Mouse (Mus musculus) urinary bladder, adult 2 months (tissue): ENCODE results near the gene Nme2. TPM values are rescaled to one million over a fixed set of nuclear protein-coding genes. Genes with fewer than 3 reads are reported as not detected.

Experiments
- DNase-seq: peaks from one replicate; pipeline ENCODE4 v3.0.0; 2022; ENCODE audit warnings: low spot score
- polyA plus RNA-seq: library from polyadenylated mRNA; depleted of rRNA; stranded (reverse); fragments of >200 nt; gene quantifications from 2 replicates; pipeline ENCODE4 v1.2.3, GENCODE M21; 2012; rRNA removed

Gene Nme2
- polyA plus RNA-seq = 209 and 211 TPM in 2 replicates

GRCm38 (mm10) chr11:93956159-93956558 is at the start of gene Nme2:
TSS of gene Nme2 (minus strand) at chr11:93956259.
- no peak for DNase-seq

- DNase-seq = no peak
These were observed 47.3 kb upstream of the Nme2 start for GRCm38 (mm10) chr11:94003346-94003745.

GRCm38 (mm10) chr11:93999276-93999675 is 43.2 kb upstream of the Nme2 start:
- no peak for DNase-seq

DNA sequence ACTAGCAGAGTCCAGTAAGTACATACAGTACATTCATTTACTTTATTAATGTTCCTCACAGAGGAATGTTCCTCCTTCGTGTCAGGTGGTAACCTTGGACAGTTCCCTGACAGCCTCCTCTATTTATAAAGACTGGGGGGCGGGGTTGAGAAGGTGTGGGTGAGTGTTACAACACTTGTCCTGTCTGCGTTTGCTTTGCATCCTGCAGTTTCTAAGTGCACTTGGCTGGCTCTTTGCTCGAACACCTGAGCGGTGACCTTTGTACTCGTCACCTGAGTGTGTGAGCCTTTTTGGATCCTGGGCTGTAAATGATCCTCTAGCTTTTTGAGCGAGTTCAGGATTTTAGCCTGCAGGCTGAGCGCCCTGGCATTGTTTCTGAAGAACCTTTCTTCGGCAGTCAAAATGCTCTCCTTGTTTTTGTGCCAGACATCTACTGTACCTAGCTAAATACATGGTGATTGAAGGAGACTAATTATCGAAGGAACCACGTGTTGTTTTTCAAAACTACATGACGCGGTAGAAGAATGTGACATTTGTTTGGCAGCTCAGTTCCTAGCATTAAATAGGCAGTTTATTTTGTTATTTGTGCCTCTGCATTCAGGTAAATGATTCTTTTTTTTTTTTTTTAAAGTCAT is 41.2 kb upstream of the Nme2 start:
- DNase-seq = no peak

GRCm38 (mm10) chr11:93996306-93997140 is 40.5 kb upstream of the Nme2 start:
- no peak for DNase-seq

DNA sequence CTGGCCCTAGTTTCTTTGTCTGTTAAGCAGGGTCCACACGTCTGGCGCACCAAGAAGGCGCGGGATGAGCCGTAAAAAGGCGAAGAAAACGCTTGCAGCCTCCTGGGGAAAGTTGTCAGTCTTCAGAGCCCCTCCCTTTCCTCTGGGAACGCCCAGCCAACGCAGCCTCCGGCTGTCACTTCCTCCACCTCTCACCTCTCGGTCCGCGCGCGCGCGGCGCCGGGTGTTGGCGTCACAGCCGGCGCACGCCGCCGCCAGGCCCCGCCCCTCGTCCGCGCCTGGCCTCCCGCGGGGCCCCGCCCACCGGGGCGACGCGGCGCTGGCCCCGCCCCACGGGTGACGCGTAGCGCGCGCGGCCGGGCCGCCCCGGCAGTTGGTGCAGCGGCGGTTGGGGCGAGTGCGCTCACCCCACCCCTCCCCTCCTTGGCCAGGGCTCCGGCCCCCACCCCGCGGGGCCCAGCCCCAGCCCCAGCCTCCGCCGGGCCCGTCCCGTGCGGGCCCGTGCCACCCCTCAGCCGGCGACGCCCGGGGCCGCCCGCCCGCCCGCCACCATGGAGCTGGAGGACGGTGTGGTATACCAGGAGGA is 39.8 kb upstream of the Nme2 start, which contains the start of gene Spag9:
TSS of gene Spag9 (plus strand) at position 372 of the 586 bp plus-strand sequence.
- DNase-seq = peak; percentile 87

- peak; percentile 60 for DNase-seq
These were observed 39.2 kb upstream of the Nme2 start for GRCm38 (mm10) chr11:93995111-93995719.

- DNase-seq = no peak
These were observed 38.5 kb upstream of the Nme2 start for GRCm38 (mm10) chr11:93994531-93994930.

DNA sequence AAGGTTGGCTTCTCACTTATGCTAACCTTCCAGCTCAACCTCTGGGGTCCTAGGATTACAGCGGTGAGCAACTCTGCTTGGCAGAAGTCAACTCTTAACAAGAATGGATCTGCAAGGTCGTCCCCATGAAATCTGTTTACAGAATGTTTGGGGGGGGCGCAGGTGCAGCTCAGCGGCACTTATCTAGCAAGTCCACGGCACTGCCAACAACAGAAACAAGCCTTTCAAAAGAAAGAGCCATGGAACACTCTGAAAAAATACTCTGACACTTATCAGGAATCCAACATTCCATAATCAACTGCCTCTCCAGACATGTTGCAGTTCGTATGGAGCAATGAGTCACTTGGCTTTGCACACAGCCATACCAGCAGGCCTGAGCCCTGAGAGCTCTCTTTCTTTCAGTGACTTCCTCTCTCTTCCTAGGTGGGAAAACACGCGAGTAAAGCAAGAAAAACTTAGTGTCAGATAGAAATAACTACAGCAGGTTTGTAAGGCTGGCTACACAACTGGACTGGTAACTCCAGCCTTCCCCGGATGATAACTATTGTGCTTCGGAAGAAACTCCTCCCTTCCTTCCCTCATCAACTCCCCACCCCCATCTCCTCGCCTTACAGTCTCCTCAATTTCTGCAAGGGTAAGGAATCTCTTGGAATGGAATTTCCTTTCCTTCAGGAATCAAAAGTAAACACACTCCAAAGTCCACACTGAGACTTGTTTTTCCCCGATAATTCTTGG is 32.4 kb upstream of the Nme2 start:
- no peak for DNase-seq

GRCm38 (mm10) chr11:93987625-93988327 is 31.7 kb upstream of the Nme2 start:
- DNase-seq = no peak

DNA sequence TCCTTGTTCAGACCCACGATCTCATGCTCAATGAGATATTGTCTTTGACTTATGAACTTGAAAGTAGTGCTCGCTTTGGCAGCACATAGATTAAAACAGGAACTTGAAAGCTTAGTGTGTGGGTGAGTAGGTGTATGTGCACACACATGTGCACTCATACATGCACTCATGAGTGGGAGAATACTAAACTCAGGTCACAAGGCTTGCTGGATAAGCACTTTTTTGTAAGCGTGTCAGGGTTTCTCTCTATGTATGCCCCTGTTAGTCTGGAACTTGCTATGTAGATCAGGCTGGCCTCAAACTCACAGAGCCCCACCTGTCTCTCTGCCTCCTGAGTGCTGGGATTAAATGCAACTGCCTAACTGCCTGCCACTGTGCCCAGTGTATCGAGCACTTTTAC is 31.0 kb upstream of the Nme2 start:
- DNase-seq = no peak

DNA sequence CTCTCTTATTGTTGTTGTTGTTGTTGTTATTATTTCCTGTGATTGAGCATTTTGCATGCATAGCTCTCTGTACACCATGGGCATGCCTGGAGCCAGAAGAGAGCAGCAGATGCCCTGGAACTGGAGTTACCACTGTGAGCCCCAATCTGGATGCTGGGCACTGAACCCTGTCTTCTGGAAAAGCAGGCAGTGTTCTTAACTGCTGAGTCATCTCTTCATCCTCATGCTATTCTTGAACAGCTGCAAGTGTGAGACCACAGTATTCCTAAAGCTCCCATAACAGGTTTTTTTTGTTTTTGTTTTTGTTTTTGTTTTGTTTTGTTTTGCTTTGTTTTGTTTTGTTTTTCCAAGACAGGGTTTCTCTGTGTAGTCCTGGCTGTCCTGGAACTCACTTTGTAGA is 30.2 kb upstream of the Nme2 start:
- DNase-seq = no peak

GRCm38 (mm10) chr11:93985265-93985664 is 29.2 kb upstream of the Nme2 start:
- DNase-seq = no peak

GRCm38 (mm10) chr11:93984619-93985018 is 28.6 kb upstream of the Nme2 start:
- DNase-seq = no peak

- DNase-seq = no peak
These were observed 23.5 kb upstream of the Nme2 start for GRCm38 (mm10) chr11:93979502-93980049.

- DNase-seq = no peak
These were observed 16.9 kb upstream of the Nme2 start for GRCm38 (mm10) chr11:93972951-93973350.

DNA sequence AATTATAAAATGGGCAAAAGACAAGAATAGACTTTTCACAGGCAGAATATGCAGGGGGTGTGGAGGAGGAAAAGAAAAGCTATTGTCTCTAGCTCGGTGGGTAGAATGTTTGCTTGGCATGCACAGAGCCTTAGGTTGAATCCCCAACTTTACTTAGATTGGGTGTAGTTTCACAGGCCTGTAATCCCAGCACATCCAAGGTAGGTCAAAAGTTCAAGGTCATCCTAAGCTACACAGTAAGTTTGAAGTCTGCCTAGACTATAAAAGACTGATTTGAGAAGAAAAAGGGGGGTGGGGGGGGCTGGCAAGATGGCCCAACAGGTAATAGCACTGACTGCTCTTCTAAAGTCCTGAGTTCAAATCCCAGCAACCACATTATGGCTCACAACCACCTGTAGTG is 13.7 kb upstream of the Nme2 start:
- DNase-seq = no peak

- no peak for DNase-seq
These were observed 13.1 kb upstream of the Nme2 start for GRCm38 (mm10) chr11:93969171-93969570.

DNA sequence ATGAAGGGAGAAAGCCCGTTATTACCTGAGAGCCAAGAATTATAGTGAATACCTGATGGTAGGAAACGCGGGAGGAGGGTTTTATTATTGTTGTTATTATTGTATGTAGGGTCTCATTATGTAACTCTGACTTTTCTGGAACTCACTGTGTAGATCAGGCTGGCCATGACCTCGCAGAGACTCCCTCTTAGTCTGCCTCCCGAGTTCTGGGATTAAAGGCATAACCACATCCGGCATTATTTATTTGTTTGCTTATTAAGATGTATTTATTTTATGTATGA is 12.7 kb upstream of the Nme2 start:
- DNase-seq = no peak

DNA sequence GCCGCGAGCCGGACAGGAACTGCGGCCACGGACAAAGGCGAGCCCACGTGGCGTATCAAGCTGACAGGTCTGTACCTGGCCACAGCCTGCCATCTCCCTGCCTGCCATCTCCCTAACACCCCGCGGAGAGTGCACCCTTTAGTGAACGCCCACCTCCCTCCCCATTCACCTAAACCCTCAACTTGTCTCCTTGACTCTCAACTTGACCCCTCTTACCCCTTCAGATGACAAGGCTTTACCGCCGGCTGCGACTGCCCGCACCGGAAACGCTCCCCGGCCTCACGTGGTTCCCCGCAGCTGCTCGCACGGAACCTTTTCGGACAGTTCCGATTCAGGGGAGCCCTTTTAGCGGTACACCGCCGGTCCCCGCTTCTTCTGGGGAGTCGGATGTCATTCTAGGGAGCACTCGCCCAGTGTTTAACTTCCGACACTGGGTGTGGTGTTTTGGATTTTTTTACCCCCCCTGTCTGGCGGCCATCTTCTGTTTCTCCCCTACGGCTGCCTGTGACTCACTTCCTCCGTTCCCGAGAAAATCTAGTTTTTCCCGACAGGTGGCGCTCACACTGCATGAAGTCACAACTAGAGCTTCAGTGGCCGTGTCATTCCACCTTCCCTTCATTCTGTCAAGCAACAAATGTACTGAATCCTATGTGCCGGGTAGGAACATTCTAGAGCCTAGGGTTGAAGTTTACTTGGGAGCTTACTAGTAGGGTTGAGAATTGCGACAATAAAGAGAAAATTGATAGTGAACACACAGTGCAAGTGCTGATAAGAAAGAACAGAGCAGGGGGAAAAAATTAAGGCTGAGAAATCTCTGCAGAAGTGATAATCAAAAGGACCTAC is 12.2 kb upstream of the Nme2 start, which contains the start of the genes Gm20390 and Nme1:
TSS of gene Gm20390 (minus strand) at position 289 of the 843 bp plus-strand sequence.
TSS of gene Nme1 (minus strand) at position 517 of the 843 bp plus-strand sequence.
- DNase-seq = peak; percentile 93
